In genomic region chr3:33887438-33887837, GRCm38 (mm10) we compare ENCODE assay signal across 25 mouse cellular contexts. TPM values are rescaled to one million over a fixed set of nuclear protein-coding genes. Genes with fewer than 3 reads are reported as not detected.
DNase-seq lines count a peak whose midpoint lies in the region; ATAC-seq and TF ChIP-seq lines count a peak whose summit lies in the region.
"Had no signal": no experiment of that assay in that cellular context is flagged by ENCODE, and none has a peak within 500 bp of the region (broad histone marks: within the 10 kb centered on the region; RNA-seq: fewer than 3 reads in every experiment).

No protein-coding gene starts in this region.

- no peak overlapping the region for H3K4me3 ChIP-seq in layer of hippocampus, adult 2 months
- no peak overlapping the region for H3K4me3 ChIP-seq in midbrain, embryonic 14.5 days (replicated peaks; ENCODE audit: low read depth, low read length)
- H3K4me3 ChIP-seq: forebrain, embryonic 10.5 days; heart, adult 2 months; heart, embryonic 15.5 days; limb, embryonic 12.5 days; liver, embryonic 12.5 days; neural tube, embryonic 13.5 days had no signal

- 0 out of 2 replicates have a peak overlapping the region, but pooled peaks have one; percentile 11 for H3K4me2 ChIP-seq in midbrain, embryonic 14.5 days (ENCODE audit: low read length)
- H3K4me2 ChIP-seq: heart, embryonic 15.5 days; limb, embryonic 12.5 days; liver, embryonic 12.5 days; neural tube, embryonic 13.5 days had no signal

- H3K36me3 ChIP-seq in midbrain, embryonic 14.5 days (ENCODE audit: control insufficient read depth, insufficient read depth, low read length), result no peaks in the 10 kb centered on the region
- H3K36me3 ChIP-seq: forebrain, embryonic 10.5 days; heart, embryonic 15.5 days; limb, embryonic 12.5 days; liver, embryonic 12.5 days; neural tube, embryonic 13.5 days had no signal

- no peaks in the 10 kb centered on the region for H3K9me3 ChIP-seq in midbrain, embryonic 14.5 days (ENCODE audit: control insufficient read depth, low read length)
- H3K9me3 ChIP-seq: forebrain, embryonic 10.5 days; heart, embryonic 15.5 days; limb, embryonic 12.5 days; liver, embryonic 12.5 days; neural tube, embryonic 13.5 days had no signal

- H3K4me1 ChIP-seq in midbrain, embryonic 14.5 days (ENCODE audit: control insufficient read depth, insufficient read depth, low read length), result peaks cover 5% of the 10 kb centered on the region
- H3K4me1 ChIP-seq: heart, embryonic 15.5 days; limb, embryonic 12.5 days; liver, embryonic 12.5 days had no signal

- DNase-seq in adrenal gland, postnatal 36 days, result peak; percentile 9 to 14
- DNase-seq in adrenal gland, adult 8-10 months, result no peak
- no peak for DNase-seq in layer of hippocampus, adult 2 months (ENCODE audit: low spot score in 2 of 2)
- no peak for DNase-seq in layer of hippocampus, adult 9-11 months
- DNase-seq in embryo, embryonic 10.5 days (ENCODE audit: low spot score), result peak; percentile 22
- DNase-seq in midbrain, embryonic 14.5 days, result peak; percentile 69
- no peak for DNase-seq in spleen, postnatal 10 days (ENCODE audit: low spot score in 2 of 2)
- DNase-seq in urinary bladder, postnatal 4 days (ENCODE audit: low spot score in 2 of 2), result no peak
- DNase-seq: cerebellum, adult 18-20 months; cerebellum, postnatal 25 days; gastrocnemius, postnatal 25 days; heart, adult 2 months; heart, postnatal 4 days; kidney, postnatal 25 days; lung, adult 18-20 months; lung, postnatal 14 days had no signal

- TF ChIP-seq CTCF in layer of hippocampus, adult 2 months (conservative IDR thresholded peaks at IDR 0.05), result no peak

- peak overlapping the region; percentile 28; the same call in 1 of the 2 replicates for H3K27ac ChIP-seq in layer of hippocampus, adult 2 months
- H3K27ac ChIP-seq in midbrain, embryonic 14.5 days (replicated peaks; ENCODE audit: low read depth, low read length), result no peak overlapping the region
- H3K27ac ChIP-seq: forebrain, embryonic 10.5 days; heart, adult 2 months; heart, embryonic 15.5 days; limb, embryonic 12.5 days; liver, embryonic 12.5 days; neural tube, embryonic 13.5 days had no signal

- H3K27me3 ChIP-seq in midbrain, embryonic 14.5 days (ENCODE audit: control insufficient read depth, insufficient read depth, low read length), result no peaks in the 10 kb centered on the region
- H3K27me3 ChIP-seq: heart, embryonic 15.5 days; limb, embryonic 12.5 days; liver, embryonic 12.5 days had no signal

- ATAC-seq in midbrain, embryonic 14.5 days (ENCODE audit: low FRiP score, low TSS enrichment), result peak; percentile 19; the same call in 1 of the 2 replicates
- ATAC-seq: forebrain, embryonic 16.5 days; intestine, postnatal 0 days; liver, embryonic 12.5 days; Patski had no signal

- H3K9ac ChIP-seq in midbrain, embryonic 14.5 days (replicated peaks; ENCODE audit: low read length), result no peak overlapping the region
- H3K9ac ChIP-seq: heart, embryonic 15.5 days; limb, embryonic 12.5 days; liver, embryonic 12.5 days; neural tube, embryonic 13.5 days had no signal

- 16% methylated on average over 8 of the region's 8 CpGs for WGBS in midbrain, embryonic 14.5 days

RNA-seq across cellular contexts. Expression of gene Ccdc39, which starts 43.3 kb away (rescaled TPM):
- 1 to 10 TPM; 1.0 to 1.7 TPM for total RNA-seq in adrenal gland, postnatal 36 days (2021)
- total RNA-seq in adrenal gland, adult 8-10 months (2022), result 1 to 10 TPM; 1.2 to 3.5 (median 2.1) TPM
- 10 to 100 TPM; 28.2 to 32.0 TPM for total RNA-seq in layer of hippocampus, adult 2 months (2021)
- polyA plus RNA-seq in midbrain, embryonic 14.5 days (2014; fragmentation: Nextera tagmentation; extraction: Ambion mirVana), result 16.8 and 16.9 TPM in 2 replicates
- total RNA-seq: gastrocnemius, postnatal 25 days had no signal
- polyA plus RNA-seq: small intestine, adult 2 months had no signal

Comparison
In these comparisons a context has a peak if more than half of its experiments do, and no peak if none do; other contexts are left out.
1. DNase-seq: peak in adrenal gland, postnatal 36 days (2 of 2), embryo, embryonic 10.5 days (single experiment) and midbrain, embryonic 14.5 days (single experiment); none in adrenal gland, adult 8-10 months (single experiment), layer of hippocampus, adult 2 months (0 of 2), layer of hippocampus, adult 9-11 months (single experiment), spleen, postnatal 10 days (0 of 2) and urinary bladder, postnatal 4 days (0 of 2).
2. RNA of gene Ccdc39, which starts 43.3 kb away (total RNA-seq): 28.2 to 32.0 TPM in layer of hippocampus, adult 2 months; 1.2 to 3.5 TPM in adrenal gland, adult 8-10 months and 1.0 to 1.7 TPM in adrenal gland, postnatal 36 days; every median in the first group is over 4 times any median in the second.